Mouse (Mus musculus) liver, adult 2 months (tissue): ENCODE results near the gene Atp5g1.

Source experiments
- CTCF ChIP-seq: fragments of 200-500 bp; IDR thresholded peaks from 2 replicates; pipeline ENCODE4 v1.5.1; 2011; ENCODE audit warnings: low read depth, low read length, control low read depth
- POLR2A ChIP-seq: fragments of 200-500 bp; IDR thresholded peaks from 2 replicates; pipeline ENCODE4 v1.6.1; 2011; ENCODE audit warnings: low read length, control low read depth; ENCODE audit not compliant: insufficient read depth; ENCODE audit errors: extremely low read depth

GRCm38 (mm10) chr11:96030571-96030970, 44.9 kb downstream of the Atp5g1 start:
- no peak for TF ChIP-seq POLR2A
- no peak for TF ChIP-seq CTCF
